Mouse (Mus musculus): ENCODE measurements at regions not wholly inside any gene's neighbourhood (a gene's known extent, or its start where the extent isn't known, plus 50 kb on each side); places are given as distances from the start of the nearest gene placed in this dataset.
A peak's percentile ranks its signal among the peaks of the same experiment; 100 is the strongest.

DNA sequence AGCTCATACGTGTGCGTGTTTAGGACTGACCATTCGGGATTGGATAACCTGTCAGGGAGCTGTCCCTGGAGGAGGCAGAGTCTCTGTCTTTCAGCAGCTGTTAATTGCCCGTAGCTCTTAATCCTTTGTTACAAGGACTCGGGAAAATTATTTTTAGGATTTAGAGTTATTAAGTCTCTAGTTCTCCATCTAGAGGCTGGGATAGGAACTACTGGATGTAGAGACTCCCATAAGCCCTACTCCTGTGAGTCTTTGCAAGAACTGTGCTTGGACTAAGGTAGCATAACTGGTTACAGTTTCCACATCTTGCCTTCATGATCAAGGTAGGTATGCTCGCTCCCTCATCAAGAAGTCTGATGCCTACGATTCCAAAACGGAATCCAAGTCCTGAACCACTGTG is 90.7 kb upstream of the Stmnd1 start:
- ATAC-seq (replicated peaks; ENCODE audit: insufficient number of reproducible peaks, low FRiP score, low TSS enrichment) = no peak
- no peaks in the 10 kb centered on the region for H3K4me1 ChIP-seq (ENCODE audit: control insufficient read depth, insufficient read depth, low read length)
- no peaks in the 10 kb centered on the region for H3K27me3 ChIP-seq (ENCODE audit: control insufficient read depth, insufficient read depth, low read length)
- no peaks in the 10 kb centered on the region for H3K9me3 ChIP-seq (replicated peaks; ENCODE audit: control insufficient read depth, low read length)
- H3K9ac ChIP-seq (ENCODE audit: low read depth, low read length) = no peak overlapping the region
- H3K27ac ChIP-seq (ENCODE audit: low read depth, low read length) = no peak overlapping the region
- no peak overlapping the region for H3K4me2 ChIP-seq
- H3K36me3 ChIP-seq (ENCODE audit: control insufficient read depth, insufficient read depth, low read length) = no peaks in the 10 kb centered on the region
- WGBS (ENCODE audit: insufficient replicate concordance) = 72% methylated on average over 8 of the region's 8 CpGs
- H3K4me3 ChIP-seq (ENCODE audit: low read depth, low read length) = no peak overlapping the region

DNA sequence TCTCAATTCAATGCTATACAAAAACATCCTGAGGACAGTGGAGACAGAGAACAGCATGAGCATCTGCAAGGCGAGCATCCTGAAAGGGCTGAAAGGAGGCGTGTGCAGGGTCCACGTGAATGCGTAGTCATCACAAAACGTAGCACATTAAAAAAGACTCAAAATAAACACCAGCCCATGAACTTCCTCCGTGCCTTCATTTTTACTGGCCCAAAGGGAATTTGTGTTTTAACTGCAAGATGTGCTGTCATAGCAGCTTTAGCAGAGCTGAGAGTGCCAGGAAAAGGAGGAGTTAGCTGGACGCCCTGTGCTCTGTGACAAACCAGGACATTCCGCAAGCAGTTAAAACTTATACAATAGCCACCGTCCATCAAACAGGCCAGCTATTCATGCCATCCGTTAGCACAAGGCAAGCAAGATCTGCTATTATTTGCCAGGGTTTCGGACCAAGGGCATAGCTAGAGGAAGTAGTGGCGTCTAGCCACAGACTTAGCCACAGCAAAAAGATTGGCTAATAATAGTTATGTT is 92.9 kb upstream of the Stmnd1 start:
- WGBS (ENCODE audit: insufficient replicate concordance) = 68% methylated on average over 12 of the region's 12 CpGs
- Histone ChIP-seq H3K27me3 (ENCODE audit: control insufficient read depth, insufficient read depth, low read length) (no peaks in the 10 kb centered on the region), H3K9me3 (replicated peaks; ENCODE audit: control insufficient read depth, low read length) (no peaks in the 10 kb centered on the region), H3K9ac (ENCODE audit: low read depth, low read length) (no peak overlapping the region), H3K27ac (ENCODE audit: low read depth, low read length) (no peak overlapping the region), H3K4me1 (ENCODE audit: control insufficient read depth, insufficient read depth, low read length) (no peaks in the 10 kb centered on the region), H3K36me3 (ENCODE audit: control insufficient read depth, insufficient read depth, low read length) (no peaks in the 10 kb centered on the region), H3K4me2 (no peak overlapping the region), H3K4me3 (ENCODE audit: low read depth, low read length) (no peak overlapping the region)
- no peak for ATAC-seq (replicated peaks; ENCODE audit: insufficient number of reproducible peaks, low FRiP score, low TSS enrichment)

DNA sequence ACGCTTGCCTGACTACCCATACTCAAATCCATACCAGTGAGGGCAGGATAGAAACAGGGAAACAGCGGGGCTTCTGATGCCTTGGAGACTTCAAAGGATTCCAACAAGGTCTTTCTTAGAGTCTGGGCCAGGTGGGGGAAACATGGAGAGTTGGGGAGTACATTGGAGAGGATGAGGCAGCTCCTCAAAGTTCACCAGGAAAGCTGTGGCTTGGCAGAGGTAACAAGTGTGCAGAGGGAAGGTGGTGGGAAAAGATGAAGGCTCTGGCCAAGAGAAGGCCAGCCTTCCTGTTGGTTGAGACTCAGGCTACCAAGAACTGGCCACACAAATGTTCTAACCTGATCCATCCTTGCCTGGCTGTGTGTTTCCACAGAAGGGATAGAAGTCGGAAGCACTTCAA is 93.6 kb upstream of the Stmnd1 start:
- no peaks in the 10 kb centered on the region for H3K36me3 ChIP-seq (ENCODE audit: control insufficient read depth, insufficient read depth, low read length)
- no peaks in the 10 kb centered on the region for H3K9me3 ChIP-seq (replicated peaks; ENCODE audit: control insufficient read depth, low read length)
- no peak for ATAC-seq (replicated peaks; ENCODE audit: insufficient number of reproducible peaks, low FRiP score, low TSS enrichment)
- no peak overlapping the region for H3K4me3 ChIP-seq (ENCODE audit: low read depth, low read length)
- H3K4me2 ChIP-seq = no peak overlapping the region
- no peaks in the 10 kb centered on the region for H3K27me3 ChIP-seq (ENCODE audit: control insufficient read depth, insufficient read depth, low read length)
- H3K4me1 ChIP-seq (ENCODE audit: control insufficient read depth, insufficient read depth, low read length) = no peaks in the 10 kb centered on the region
- 78% methylated on average over 3 of the region's 3 CpGs for WGBS (ENCODE audit: insufficient replicate concordance)
- no peak overlapping the region for H3K9ac ChIP-seq (ENCODE audit: low read depth, low read length)
- H3K27ac ChIP-seq (ENCODE audit: low read depth, low read length) = no peak overlapping the region

DNA sequence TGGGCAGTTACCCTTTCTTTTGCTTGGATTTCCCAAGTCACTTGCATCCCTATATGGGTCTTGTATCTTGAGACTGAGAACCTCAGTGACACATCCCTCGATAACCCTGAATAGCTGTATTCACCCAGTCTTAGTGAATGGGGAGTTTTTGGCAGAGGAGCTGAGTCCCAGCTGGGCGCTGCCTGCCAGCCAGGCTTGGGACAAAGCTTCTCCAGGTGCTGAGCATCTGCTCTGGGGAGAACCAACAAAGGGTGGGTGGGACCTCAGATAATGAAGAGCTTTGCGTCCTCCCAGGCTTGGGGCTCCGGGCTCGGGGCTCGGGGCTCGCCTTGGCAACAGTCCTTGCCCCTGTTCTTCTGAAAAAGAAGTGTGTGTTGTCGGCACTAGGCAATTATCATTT is 100.4 kb upstream of the Stmnd1 start:
- no peak overlapping the region for H3K9ac ChIP-seq (ENCODE audit: low read depth, low read length)
- no peak overlapping the region for H3K4me2 ChIP-seq
- no peak for ATAC-seq (replicated peaks; ENCODE audit: insufficient number of reproducible peaks, low FRiP score, low TSS enrichment)
- H3K36me3 ChIP-seq (ENCODE audit: control insufficient read depth, insufficient read depth, low read length) = no peaks in the 10 kb centered on the region
- 57% methylated on average over 8 of the region's 8 CpGs for WGBS (ENCODE audit: insufficient replicate concordance)
- no peak overlapping the region for H3K27ac ChIP-seq (ENCODE audit: low read depth, low read length)
- H3K9me3 ChIP-seq (replicated peaks; ENCODE audit: control insufficient read depth, low read length) = no peaks in the 10 kb centered on the region
- H3K4me1 ChIP-seq (ENCODE audit: control insufficient read depth, insufficient read depth, low read length) = no peaks in the 10 kb centered on the region
- H3K4me3 ChIP-seq (ENCODE audit: low read depth, low read length) = no peak overlapping the region
- H3K27me3 ChIP-seq (ENCODE audit: control insufficient read depth, insufficient read depth, low read length) = no peaks in the 10 kb centered on the region

DNA sequence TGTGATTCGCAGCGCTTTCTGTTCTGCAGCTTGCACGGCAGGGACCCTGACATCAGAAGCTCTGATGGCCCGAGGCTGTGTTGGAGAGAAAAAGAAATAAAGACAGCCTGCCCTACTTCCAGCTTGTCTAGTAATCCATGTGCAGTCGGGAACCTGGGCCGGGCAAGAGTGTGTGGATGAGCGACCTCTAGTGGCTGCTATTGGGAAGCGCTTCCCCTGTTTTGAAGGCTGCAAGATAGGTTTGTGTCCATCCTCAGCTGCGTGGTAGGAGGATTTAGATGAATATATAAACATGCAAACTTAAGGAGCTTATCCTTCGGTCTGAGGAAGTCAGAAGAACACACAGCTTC is 111.5 kb upstream of the Stmnd1 start:
- Histone ChIP-seq H3K4me2 (peak overlapping the region; percentile 51), H3K36me3 (ENCODE audit: control insufficient read depth, insufficient read depth, low read length) (no peaks in the 10 kb centered on the region), H3K9ac (ENCODE audit: low read depth, low read length) (no peak overlapping the region), H3K9me3 (replicated peaks; ENCODE audit: control insufficient read depth, low read length) (no peaks in the 10 kb centered on the region), H3K4me3 (ENCODE audit: low read depth, low read length) (peak overlapping the region; percentile 20; the same call in 1 of the 2 replicates), H3K4me1 (ENCODE audit: control insufficient read depth, insufficient read depth, low read length) (no peaks in the 10 kb centered on the region), H3K27ac (ENCODE audit: low read depth, low read length) (no peak overlapping the region), H3K27me3 (ENCODE audit: control insufficient read depth, insufficient read depth, low read length) (no peaks in the 10 kb centered on the region)
- ATAC-seq (replicated peaks; ENCODE audit: insufficient number of reproducible peaks, low FRiP score, low TSS enrichment) = no peak
- 4% methylated on average over 10 of the region's 10 CpGs for WGBS (ENCODE audit: insufficient replicate concordance)

DNA sequence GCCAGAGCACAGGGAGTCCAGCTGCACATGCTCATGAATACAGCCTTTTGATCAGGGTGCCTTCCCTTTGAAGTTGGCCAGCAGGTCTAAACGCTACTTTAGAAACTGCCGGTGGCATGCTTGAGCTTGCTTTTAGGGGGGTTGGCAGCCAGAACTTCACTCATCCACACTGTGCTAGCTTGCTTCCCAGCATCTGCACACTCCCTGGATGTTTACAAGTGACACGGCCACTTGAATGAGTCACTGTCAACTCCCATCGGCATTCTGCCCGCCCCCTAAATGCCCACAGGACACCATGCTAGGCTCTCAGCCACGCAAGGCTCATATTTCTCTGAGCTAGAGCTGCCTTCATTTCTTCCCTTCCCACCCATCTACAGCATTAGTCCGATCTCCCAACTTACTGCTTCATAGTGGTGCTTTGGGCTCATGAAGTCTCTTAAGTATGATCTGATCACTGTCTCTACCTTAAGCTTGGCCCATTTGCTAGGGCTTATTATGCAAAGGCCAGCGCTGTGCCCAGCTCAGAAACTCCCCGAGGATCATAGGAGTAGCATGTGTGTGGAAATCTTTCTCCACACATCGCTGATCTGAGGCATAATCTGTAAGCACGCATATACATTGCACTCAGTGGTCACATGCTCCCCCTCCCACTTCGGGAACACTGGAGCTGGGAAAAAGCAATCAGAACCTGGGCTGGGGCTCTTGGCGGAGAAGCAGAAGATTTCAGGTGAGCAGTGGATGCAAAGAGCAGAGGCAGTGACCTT is 112.1 kb upstream of the Stmnd1 start:
- no peak for ATAC-seq (replicated peaks; ENCODE audit: insufficient number of reproducible peaks, low FRiP score, low TSS enrichment)
- Histone ChIP-seq H3K27ac (ENCODE audit: low read depth, low read length) (no peak overlapping the region), H3K9me3 (replicated peaks; ENCODE audit: control insufficient read depth, low read length) (no peaks in the 10 kb centered on the region), H3K36me3 (ENCODE audit: control insufficient read depth, insufficient read depth, low read length) (no peaks in the 10 kb centered on the region), H3K4me2 (peak overlapping the region; percentile 51), H3K9ac (ENCODE audit: low read depth, low read length) (no peak overlapping the region), H3K4me3 (ENCODE audit: low read depth, low read length) (peak overlapping the region; percentile 20; the same call in 1 of the 2 replicates), H3K27me3 (ENCODE audit: control insufficient read depth, insufficient read depth, low read length) (no peaks in the 10 kb centered on the region), H3K4me1 (ENCODE audit: control insufficient read depth, insufficient read depth, low read length) (no peaks in the 10 kb centered on the region)
- WGBS (ENCODE audit: insufficient replicate concordance) = 44% methylated on average over 13 of the region's 13 CpGs

DNA sequence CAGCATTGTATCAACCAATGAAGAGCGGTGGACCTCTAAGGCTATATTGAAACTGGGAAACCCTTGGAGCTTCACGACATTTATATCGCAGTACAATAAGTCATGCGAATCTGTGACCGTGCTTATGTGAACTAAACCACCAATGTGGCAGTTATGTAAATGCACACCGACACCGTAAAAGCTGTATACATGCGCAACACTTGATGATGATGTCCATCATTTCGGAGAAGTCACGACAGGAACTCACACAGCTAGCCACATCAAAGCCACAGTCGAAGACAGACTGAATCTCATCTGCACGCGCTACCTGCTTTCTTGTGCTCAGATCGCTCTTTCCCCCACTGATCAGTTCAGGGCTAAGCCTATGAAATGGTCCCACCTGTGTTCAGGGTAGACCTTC is 114.2 kb upstream of the Stmnd1 start:
- no peak overlapping the region for H3K4me3 ChIP-seq (ENCODE audit: low read depth, low read length)
- no peaks in the 10 kb centered on the region for H3K36me3 ChIP-seq (ENCODE audit: control insufficient read depth, insufficient read depth, low read length)
- H3K4me2 ChIP-seq = no peak overlapping the region
- H3K9me3 ChIP-seq (replicated peaks; ENCODE audit: control insufficient read depth, low read length) = no peaks in the 10 kb centered on the region
- ATAC-seq (replicated peaks; ENCODE audit: insufficient number of reproducible peaks, low FRiP score, low TSS enrichment) = no peak
- H3K27me3 ChIP-seq (ENCODE audit: control insufficient read depth, insufficient read depth, low read length) = no peaks in the 10 kb centered on the region
- H3K27ac ChIP-seq (ENCODE audit: low read depth, low read length) = no peak overlapping the region
- 91% methylated on average over 14 of the region's 14 CpGs for WGBS (ENCODE audit: insufficient replicate concordance)
- no peak overlapping the region for H3K9ac ChIP-seq (ENCODE audit: low read depth, low read length)
- no peaks in the 10 kb centered on the region for H3K4me1 ChIP-seq (ENCODE audit: control insufficient read depth, insufficient read depth, low read length)

DNA sequence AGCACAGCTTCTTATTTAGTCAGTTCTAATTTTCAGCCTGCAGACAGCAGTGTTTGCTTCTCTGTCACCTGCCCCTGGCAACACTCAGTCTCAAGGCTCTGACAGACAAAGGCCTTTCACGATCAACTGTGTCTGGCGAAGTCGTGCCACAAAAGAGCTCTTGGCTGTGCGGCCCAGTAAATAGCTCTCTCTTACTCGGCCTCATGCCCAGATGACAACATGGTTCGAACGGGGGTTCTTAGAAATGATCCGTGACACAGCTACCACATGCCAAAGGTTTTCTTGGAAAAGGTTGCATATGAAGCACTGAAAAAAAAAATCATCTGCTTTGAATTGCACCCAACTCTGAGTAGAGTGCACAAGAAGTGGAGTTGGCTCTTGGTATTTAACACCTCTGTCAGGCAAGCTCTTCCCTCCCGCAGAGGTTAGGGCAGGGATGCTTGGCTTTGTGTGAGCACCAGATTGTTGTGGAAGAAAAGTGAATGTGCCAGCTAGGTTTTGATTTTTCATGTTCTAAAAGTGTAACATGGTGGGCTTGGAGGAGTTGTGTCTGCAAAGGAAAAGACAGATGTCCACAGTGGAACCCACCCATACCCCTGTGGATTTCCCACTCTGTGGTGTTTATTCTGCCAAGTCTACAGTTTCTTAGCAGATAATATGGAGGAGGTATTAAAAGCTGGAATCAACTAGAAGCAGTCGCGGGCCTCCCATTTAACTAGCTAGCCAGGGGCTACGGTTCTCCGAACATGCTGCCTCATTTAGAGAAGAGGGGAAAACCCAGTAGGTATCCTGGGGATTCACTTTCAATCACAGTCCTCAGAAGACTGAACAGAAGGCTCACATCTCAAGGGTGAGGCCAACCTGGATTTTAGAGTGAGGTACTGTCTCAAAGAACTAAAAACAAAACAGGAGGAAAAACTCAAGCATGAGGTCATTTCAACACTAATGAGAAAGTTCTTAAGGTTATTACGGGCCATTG is 120.0 kb upstream of the Stmnd1 start:
- H3K4me1 ChIP-seq (ENCODE audit: control insufficient read depth, insufficient read depth, low read length) = no peaks in the 10 kb centered on the region
- H3K36me3 ChIP-seq (ENCODE audit: control insufficient read depth, insufficient read depth, low read length) = no peaks in the 10 kb centered on the region
- H3K4me3 ChIP-seq (ENCODE audit: low read depth, low read length) = no peak overlapping the region
- no peak for ATAC-seq (replicated peaks; ENCODE audit: insufficient number of reproducible peaks, low FRiP score, low TSS enrichment)
- 82% methylated on average over 14 of the region's 14 CpGs for WGBS (ENCODE audit: insufficient replicate concordance)
- no peak overlapping the region for H3K27ac ChIP-seq (ENCODE audit: low read depth, low read length)
- no peak overlapping the region for H3K4me2 ChIP-seq
- no peaks in the 10 kb centered on the region for H3K27me3 ChIP-seq (ENCODE audit: control insufficient read depth, insufficient read depth, low read length)
- no peaks in the 10 kb centered on the region for H3K9me3 ChIP-seq (replicated peaks; ENCODE audit: control insufficient read depth, low read length)
- H3K9ac ChIP-seq (ENCODE audit: low read depth, low read length) = no peak overlapping the region
